In the genomic region with DNA sequence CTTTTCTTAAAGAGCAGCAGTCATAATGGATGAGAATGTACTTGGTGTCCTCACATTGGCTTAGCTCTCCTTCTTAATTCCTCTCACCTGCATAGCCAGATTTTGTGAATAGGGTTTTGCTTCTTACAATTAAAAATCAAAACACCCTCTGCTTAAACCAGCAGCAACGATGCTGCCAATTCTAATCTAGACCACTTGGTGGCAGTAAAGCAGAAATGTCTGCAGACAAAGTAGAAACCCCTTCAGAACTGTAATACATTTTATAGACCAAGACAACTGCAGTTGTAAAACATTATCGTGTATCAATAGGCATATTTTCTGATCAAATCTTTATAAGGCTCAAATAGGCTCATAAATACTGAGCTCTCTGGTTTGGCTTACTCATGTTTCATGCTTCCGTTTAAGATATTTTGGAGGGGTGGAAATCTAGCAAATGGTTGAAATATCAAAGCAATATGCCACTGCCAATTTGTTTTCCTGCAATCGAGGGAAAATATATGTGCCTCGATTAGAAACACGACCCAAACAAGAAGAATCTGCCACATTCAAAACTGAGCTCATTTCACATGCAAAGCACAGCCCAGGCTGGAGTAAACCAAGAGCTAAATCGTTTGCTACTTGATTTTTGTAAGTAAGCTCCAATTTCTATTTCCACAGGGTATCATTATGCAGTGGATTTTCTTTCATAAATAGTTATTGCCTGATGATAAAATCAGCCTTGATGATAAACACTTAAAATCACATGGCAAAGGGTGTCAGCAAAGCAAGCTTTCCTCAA, we compare ENCODE assay signal across 8 mouse cellular contexts. TPM values are rescaled to one million over a fixed set of nuclear protein-coding genes. Genes with fewer than 3 reads are reported as not detected.
DNase-seq lines count a peak whose midpoint lies in the region; ATAC-seq lines count a peak whose summit lies in the region.

No protein-coding gene starts in this region.

- H3K9ac ChIP-seq in hindbrain, embryonic 15.5 days: no peak overlapping the region
- H3K9ac ChIP-seq in hindbrain, embryonic 13.5 days: no peak overlapping the region
- no peak overlapping the region for H3K9ac ChIP-seq in forebrain, embryonic 16.5 days (replicated peaks; ENCODE audit: low read depth, low read length)

- intact Hi-C loops in left cerebral cortex, postnatal 10 days (cut with DNase I): loop anchor here (2.0 kb wide), 1 partner anchor 79 kb away; no protein-coding TSS in a partner anchor

- H3K27ac ChIP-seq in hindbrain, embryonic 15.5 days (replicated peaks): 0 out of 2 replicates have a peak overlapping the region, but pooled peaks have one; percentile 45
- H3K27ac ChIP-seq in hindbrain, embryonic 13.5 days: no peak overlapping the region
- peak overlapping the region; percentile 1; the same call in 1 of the 2 replicates for H3K27ac ChIP-seq in forebrain, embryonic 16.5 days (ENCODE audit: low read length)

- H3K9me3 ChIP-seq in hindbrain, embryonic 15.5 days: no peaks in the 10 kb centered on the region
- H3K9me3 ChIP-seq in hindbrain, embryonic 13.5 days: no peaks in the 10 kb centered on the region
- no peaks in the 10 kb centered on the region for H3K9me3 ChIP-seq in forebrain, embryonic 16.5 days (ENCODE audit: control insufficient read depth, low read length)

- WGBS in hindbrain, embryonic 15.5 days: 39% methylated on average over 7 of the region's 7 CpGs
- 42% methylated on average over 7 of the region's 7 CpGs for WGBS in hindbrain, embryonic 13.5 days
- WGBS in forebrain, embryonic 16.5 days: 25% methylated on average over 7 of the region's 7 CpGs

- H3K4me1 ChIP-seq in hindbrain, embryonic 15.5 days (replicated peaks): no peaks in the 10 kb centered on the region
- 0 out of 2 replicates have a peak, but pooled peaks cover 3% of the 10 kb centered on the region for H3K4me1 ChIP-seq in hindbrain, embryonic 13.5 days (replicated peaks)
- peaks cover 6% of the 10 kb centered on the region; the same call in 1 of the 2 replicates for H3K4me1 ChIP-seq in forebrain, embryonic 16.5 days (replicated peaks; ENCODE audit: control insufficient read depth, insufficient read depth, low read length)

- no peaks in the 10 kb centered on the region for H3K36me3 ChIP-seq in hindbrain, embryonic 15.5 days
- H3K36me3 ChIP-seq in hindbrain, embryonic 13.5 days: no peaks in the 10 kb centered on the region
- H3K36me3 ChIP-seq in forebrain, embryonic 16.5 days (ENCODE audit: control insufficient read depth, insufficient read depth): no peaks in the 10 kb centered on the region

- DNase-seq in brain, adult 2 months (ENCODE audit: low read depth, low spot score): peak; percentile 75
- DNase-seq in left cerebral cortex, postnatal 10 days (ENCODE audit: extremely low spot score in 1 of 2, low spot score in 2 of 2): peak; percentile 23 to 59
- peak; percentile 65 to 67 for DNase-seq in right cerebral cortex, adult 2 months (ENCODE audit: low spot score in 2 of 2)
- DNase-seq in spleen, postnatal 36 days (ENCODE audit: low spot score in 2 of 2): no peak
- DNase-seq in spleen, postnatal 14 days (ENCODE audit: low spot score in 2 of 2): no peak

- no peak overlapping the region for H3K4me2 ChIP-seq in hindbrain, embryonic 15.5 days
- no peak overlapping the region for H3K4me2 ChIP-seq in hindbrain, embryonic 13.5 days
- H3K4me2 ChIP-seq in forebrain, embryonic 16.5 days (ENCODE audit: low read length): no peak overlapping the region

- no peaks in the 10 kb centered on the region for H3K27me3 ChIP-seq in hindbrain, embryonic 15.5 days
- no peaks in the 10 kb centered on the region for H3K27me3 ChIP-seq in hindbrain, embryonic 13.5 days
- H3K27me3 ChIP-seq in forebrain, embryonic 16.5 days (replicated peaks; ENCODE audit: control insufficient read depth, insufficient read depth, low read length): no peaks in the 10 kb centered on the region

- no peak for ATAC-seq in hindbrain, embryonic 15.5 days (ENCODE audit: low FRiP score, low read depth)
- no peak for ATAC-seq in hindbrain, embryonic 13.5 days (ENCODE audit: low FRiP score)
- peak; percentile 68 for ATAC-seq in forebrain, embryonic 16.5 days

- H3K4me3 ChIP-seq in hindbrain, embryonic 15.5 days: no peak overlapping the region
- no peak overlapping the region for H3K4me3 ChIP-seq in hindbrain, embryonic 13.5 days
- no peak overlapping the region for H3K4me3 ChIP-seq in forebrain, embryonic 16.5 days (replicated peaks; ENCODE audit: low read length)

RNA-seq across cellular contexts. Expression of a gene that starts 14.6 kb away (rescaled TPM):
- not detected in 2 replicates for polyA plus RNA-seq in hindbrain, embryonic 15.5 days (2015; fragmentation: Nextera tagmentation; extraction: Ambion mirVana)
- not detected in 2 replicates for polyA plus RNA-seq in hindbrain, embryonic 13.5 days (2015; fragmentation: Nextera tagmentation; extraction: Ambion mirVana)
- polyA plus RNA-seq in forebrain, embryonic 16.5 days (2015; fragmentation: Nextera tagmentation; extraction: Ambion mirVana): 0.10 and 0.16 TPM in 2 replicates
- not detected for total RNA-seq in left cerebral cortex, postnatal 10 days (2021)

Comparison
In these comparisons a context has a peak if more than half of its experiments do, and no peak if none do; other contexts are left out.
1. DNase-seq: peak in brain, adult 2 months (single experiment), left cerebral cortex, postnatal 10 days (2 of 2) and right cerebral cortex, adult 2 months (2 of 2); none in spleen, postnatal 36 days (0 of 2) and spleen, postnatal 14 days (0 of 2).